Mouse (Mus musculus) heart, embryonic 11.5 days (tissue): ENCODE results near the gene Ttll5. TPM values are rescaled to one million over a fixed set of nuclear protein-coding genes. Genes with fewer than 3 reads are reported as not detected.

ENCODE experiments used
- ATAC-seq: fragments of 200-750 bp; cut with Nextera tagmentation; replicated peaks from 2 replicates; pipeline ENCODE4 v1.8.0; 2017; ENCODE audit warnings: moderate library complexity; ENCODE audit not compliant: insufficient number of reproducible peaks, low FRiP score, low TSS enrichment
- H3K27ac ChIP-seq: fragments of 300-500 bp; sonication (generic); 2 replicates; pipeline ENCODE4 v1.5.1; 2014; ENCODE audit warnings: mild to moderate bottlenecking, low read depth, low read length
- H3K27me3 ChIP-seq: fragments of 300-500 bp; sonication (generic); 2 replicates; pipeline ENCODE4 v1.6.1; 2014; ENCODE audit warnings: mild to moderate bottlenecking, low read length, mixed read lengths; ENCODE audit not compliant: control insufficient read depth, insufficient read depth
- H3K36me3 ChIP-seq: fragments of 300-500 bp; sonication (generic); 2 replicates; pipeline ENCODE4 v1.6.1; 2014; ENCODE audit warnings: mild to moderate bottlenecking, low read length, moderate library complexity, mixed read lengths; ENCODE audit not compliant: control insufficient read depth, insufficient read depth
- H3K4me1 ChIP-seq: fragments of 300-500 bp; sonication (generic); 2 replicates; pipeline ENCODE4 v1.6.1; 2014; ENCODE audit warnings: low read length; ENCODE audit not compliant: control insufficient read depth, insufficient read depth
- H3K4me2 ChIP-seq: fragments of 300-500 bp; sonication (generic); 2 replicates; pipeline ENCODE4 v1.6.1; 2014; ENCODE audit warnings: mild to moderate bottlenecking, moderate library complexity
- H3K4me3 ChIP-seq: fragments of 300-500 bp; sonication (generic); 2 replicates; pipeline ENCODE4 v1.5.1; 2014; ENCODE audit warnings: low read depth, low read length
- H3K9ac ChIP-seq: fragments of 300-500 bp; sonication (generic); 2 replicates; pipeline ENCODE4 v1.6.1; 2014; ENCODE audit warnings: mild to moderate bottlenecking, low read depth, low read length, moderate library complexity
- H3K9me3 ChIP-seq: fragments of 300-500 bp; sonication (generic); replicated peaks from 2 replicates; pipeline ENCODE4 v1.6.1; 2016; ENCODE audit warnings: low read length; ENCODE audit not compliant: control insufficient read depth
- WGBS: fragments of 180-500 bp; shearing (Covaris S2); extraction: QIAGEN DNeasy Blood & Tissue Kit; methylation state at CpG from one replicate; pipeline ENCODE4 v1.1.7; 2014; ENCODE audit not compliant: insufficient replicate concordance; 5-methylcytosine and 5-hydroxymethylcytosine counted together
- polyA plus RNA-seq: library from polyadenylated mRNA; unstranded; fragments of >200 nt; fragmentation: Nextera tagmentation; extraction: Ambion mirVana; gene quantifications from 2 replicates; pipeline ENCODE4 v1.2.1, GENCODE M21; 2014

The Ttll5 gene
- polyA plus RNA-seq, 1 experiment from 2014 or later = 16.2 TPM

- H3K4me3 ChIP-seq = no peak overlapping the region
- H3K9ac ChIP-seq = no peak overlapping the region
- H3K9me3 ChIP-seq = no peaks in the 10 kb centered on the region
- no peak for ATAC-seq
- H3K36me3 ChIP-seq = 0 out of 2 replicates have a peak, but pooled peaks cover under 1% of the 10 kb centered on the region
- WGBS = 86% methylated on average over 3 of the region's 3 CpGs
- no peak overlapping the region for H3K4me2 ChIP-seq
- no peak overlapping the region for H3K27ac ChIP-seq
- H3K4me1 ChIP-seq = peaks cover 9% of the 10 kb centered on the region; the same call in 1 of the 2 replicates
- no peaks in the 10 kb centered on the region for H3K27me3 ChIP-seq
Measured at GRCm38 (mm10) chr12:85944419-85944818, 120.0 kb downstream of the Ttll5 start.

GRCm38 (mm10) chr12:85947161-85947560, 122.7 kb downstream of the Ttll5 start:
- Histone ChIP-seq H3K4me2 (no peak overlapping the region), H3K9me3 (no peaks in the 10 kb centered on the region), H3K36me3 (no peaks in the 10 kb centered on the region), H3K4me1 (peaks cover 9% of the 10 kb centered on the region; the same call in 1 of the 2 replicates), H3K27ac (no peak overlapping the region), H3K4me3 (no peak overlapping the region), H3K27me3 (no peaks in the 10 kb centered on the region), H3K9ac (no peak overlapping the region)
- ATAC-seq = no peak
- WGBS = 87% methylated on average over 4 of the region's 4 CpGs

GRCm38 (mm10) chr12:85949667-85950066, 125.2 kb downstream of the Ttll5 start:
- Histone ChIP-seq H3K9me3 (no peaks in the 10 kb centered on the region), H3K9ac (no peak overlapping the region), H3K27me3 (no peaks in the 10 kb centered on the region), H3K27ac (no peak overlapping the region), H3K4me3 (no peak overlapping the region), H3K4me1 (no peaks in the 10 kb centered on the region), H3K4me2 (no peak overlapping the region), H3K36me3 (no peaks in the 10 kb centered on the region)
- WGBS = 88% methylated on average over 6 of the region's 6 CpGs
- ATAC-seq = no peak

- Histone ChIP-seq H3K9me3 (no peaks in the 10 kb centered on the region), H3K4me1 (no peaks in the 10 kb centered on the region), H3K4me3 (no peak overlapping the region), H3K36me3 (no peaks in the 10 kb centered on the region), H3K27me3 (no peaks in the 10 kb centered on the region), H3K4me2 (no peak overlapping the region), H3K9ac (no peak overlapping the region), H3K27ac (no peak overlapping the region)
- WGBS = 84% methylated on average over 6 of the region's 6 CpGs
- ATAC-seq = no peak
Measured at GRCm38 (mm10) chr12:85950371-85950770, 125.9 kb downstream of the Ttll5 start.

GRCm38 (mm10) chr12:85951036-85951435, 126.6 kb downstream of the Ttll5 start:
- Histone ChIP-seq H3K4me3 (no peak overlapping the region), H3K9me3 (no peaks in the 10 kb centered on the region), H3K36me3 (no peaks in the 10 kb centered on the region), H3K27me3 (no peaks in the 10 kb centered on the region), H3K4me1 (no peaks in the 10 kb centered on the region), H3K4me2 (no peak overlapping the region), H3K9ac (no peak overlapping the region), H3K27ac (no peak overlapping the region)
- WGBS = 86% methylated on average over 4 of the region's 4 CpGs
- ATAC-seq = no peak

GRCm38 (mm10) chr12:85951822-85952221, 127.4 kb downstream of the Ttll5 start:
- Histone ChIP-seq H3K9ac (no peak overlapping the region), H3K4me1 (no peaks in the 10 kb centered on the region), H3K36me3 (no peaks in the 10 kb centered on the region), H3K4me3 (no peak overlapping the region), H3K27ac (no peak overlapping the region), H3K27me3 (no peaks in the 10 kb centered on the region), H3K4me2 (no peak overlapping the region), H3K9me3 (no peaks in the 10 kb centered on the region)
- no peak for ATAC-seq
- WGBS = 86% methylated on average over 1 of the region's 1 CpGs

GRCm38 (mm10) chr12:85952349-85952748, 127.9 kb downstream of the Ttll5 start:
- Histone ChIP-seq H3K9me3 (no peaks in the 10 kb centered on the region), H3K36me3 (no peaks in the 10 kb centered on the region), H3K27ac (no peak overlapping the region), H3K27me3 (no peaks in the 10 kb centered on the region), H3K4me3 (no peak overlapping the region), H3K4me1 (no peaks in the 10 kb centered on the region), H3K9ac (no peak overlapping the region), H3K4me2 (no peak overlapping the region)
- WGBS = 72% methylated on average over 5 of the region's 5 CpGs
- ATAC-seq = no peak

GRCm38 (mm10) chr12:85954167-85954566, 129.7 kb downstream of the Ttll5 start:
- H3K27ac ChIP-seq = no peak overlapping the region
- 80% methylated on average over 3 of the region's 3 CpGs for WGBS
- no peaks in the 10 kb centered on the region for H3K9me3 ChIP-seq
- no peaks in the 10 kb centered on the region for H3K36me3 ChIP-seq
- no peak overlapping the region for H3K9ac ChIP-seq
- no peak for ATAC-seq
- no peak overlapping the region for H3K4me2 ChIP-seq
- peaks cover under 1% of the 10 kb centered on the region for H3K4me1 ChIP-seq
- no peak overlapping the region for H3K4me3 ChIP-seq
- H3K27me3 ChIP-seq = no peaks in the 10 kb centered on the region

- H3K4me2 ChIP-seq = no peak overlapping the region
Measured at GRCm38 (mm10) chr12:85955062-85955461, 130.6 kb downstream of the Ttll5 start.

More at GRCm38 (mm10) chr12:85955062-85955461, 130.6 kb downstream of the Ttll5 start:
- Histone ChIP-seq H3K4me1 (peaks cover 3% of the 10 kb centered on the region), H3K4me3 (no peak overlapping the region), H3K9me3 (no peaks in the 10 kb centered on the region), H3K27ac (no peak overlapping the region), H3K9ac (no peak overlapping the region), H3K36me3 (no peaks in the 10 kb centered on the region), H3K27me3 (no peaks in the 10 kb centered on the region)
- 63% methylated on average over 8 of the region's 8 CpGs for WGBS
- ATAC-seq = no peak
